Mouse (Mus musculus) heart, embryonic 13.5 days (tissue): ENCODE results near the gene Acsf3. TPM values are rescaled to one million over a fixed set of nuclear protein-coding genes. Genes with fewer than 3 reads are reported as not detected.

ENCODE experiments used
- ATAC-seq: fragments of 200-750 bp; cut with Nextera tagmentation; 2 replicates; pipeline ENCODE4 v1.8.0; 2017; ENCODE audit warnings: moderate TSS enrichment; ENCODE audit not compliant: insufficient number of reproducible peaks, low FRiP score, low TSS enrichment; ENCODE audit errors: extremely low read depth
- H3K27ac ChIP-seq: fragments of 300-500 bp; sonication (generic); replicated peaks from 2 replicates; pipeline ENCODE4 v1.5.1; 2015; ENCODE audit warnings: moderate library complexity, mild to moderate bottlenecking, inconsistent platforms
- H3K27me3 ChIP-seq: fragments of 300-500 bp; sonication (generic); replicated peaks from 2 replicates; pipeline ENCODE4 v1.6.1; 2015; ENCODE audit warnings: mild to moderate bottlenecking, inconsistent platforms
- H3K36me3 ChIP-seq: fragments of 300-500 bp; sonication (generic); 2 replicates; pipeline ENCODE4 v1.6.1; 2015; ENCODE audit warnings: mild to moderate bottlenecking, inconsistent platforms
- H3K4me1 ChIP-seq: fragments of 300-500 bp; sonication (generic); 2 replicates; pipeline ENCODE4 v1.6.1; 2015; ENCODE audit warnings: inconsistent platforms
- H3K4me2 ChIP-seq: fragments of 300-500 bp; sonication (generic); 2 replicates; pipeline ENCODE4 v1.6.1; 2015; ENCODE audit warnings: inconsistent platforms, mild to moderate bottlenecking, moderate library complexity
- H3K4me3 ChIP-seq: fragments of 300-500 bp; sonication (generic); 2 replicates; pipeline ENCODE4 v1.5.1; 2015; ENCODE audit warnings: moderate library complexity, mild to moderate bottlenecking, inconsistent platforms
- H3K9ac ChIP-seq: fragments of 300-500 bp; sonication (generic); 2 replicates; pipeline ENCODE4 v1.6.1; 2015; ENCODE audit warnings: inconsistent platforms, mild to moderate bottlenecking, moderate library complexity
- H3K9me3 ChIP-seq: fragments of 300-500 bp; sonication (generic); 2 replicates; pipeline ENCODE4 v1.6.1; 2016; ENCODE audit warnings: inconsistent platforms
- WGBS: fragments of 180-500 bp; shearing (Covaris S2); methylation state at CpG from one replicate; pipeline ENCODE4 v1.1.7; 2015; ENCODE audit warnings: mixed read lengths; 5-methylcytosine and 5-hydroxymethylcytosine counted together
- polyA plus RNA-seq: library from polyadenylated mRNA; unstranded; fragments of >200 nt; fragmentation: Nextera tagmentation; extraction: Ambion mirVana; gene quantifications from 2 replicates; pipeline ENCODE4 v1.2.1, GENCODE M21; 2015

The Acsf3 gene
- polyA plus RNA-seq, 1 experiment from 2014 or later, result 15.4 TPM

- no peaks in the 10 kb centered on the region for H3K4me1 ChIP-seq
- H3K9me3 ChIP-seq, result no peaks in the 10 kb centered on the region
- no peaks in the 10 kb centered on the region for H3K36me3 ChIP-seq
- 36% methylated on average over 17 of the region's 17 CpGs for WGBS
- H3K4me3 ChIP-seq, result no peak overlapping the region
- peaks cover 99% of the 10 kb centered on the region for H3K27me3 ChIP-seq
- no peak overlapping the region for H3K9ac ChIP-seq
- no peak for ATAC-seq
- H3K27ac ChIP-seq, result no peak overlapping the region
- no peak overlapping the region for H3K4me2 ChIP-seq
Observed at GRCm38 (mm10) chr8:122745022-122745749, 30.1 kb upstream of the Acsf3 start.

GRCm38 (mm10) chr8:122745750-122746275, 29.5 kb upstream of the Acsf3 start:
- no peaks in the 10 kb centered on the region for H3K36me3 ChIP-seq
- H3K4me1 ChIP-seq, result no peaks in the 10 kb centered on the region
- H3K27me3 ChIP-seq, result peaks cover 99% of the 10 kb centered on the region
- H3K4me3 ChIP-seq, result no peak overlapping the region
- H3K9ac ChIP-seq, result no peak overlapping the region
- WGBS, result 16% methylated on average over 16 of the region's 16 CpGs
- no peaks in the 10 kb centered on the region for H3K9me3 ChIP-seq
- H3K4me2 ChIP-seq, result no peak overlapping the region
- no peak for ATAC-seq
- H3K27ac ChIP-seq, result no peak overlapping the region

GRCm38 (mm10) chr8:122746439-122746838, 28.8 kb upstream of the Acsf3 start:
- no peak for ATAC-seq
- Histone ChIP-seq H3K27ac (no peak overlapping the region), H3K9me3 (no peaks in the 10 kb centered on the region), H3K9ac (no peak overlapping the region), H3K36me3 (no peaks in the 10 kb centered on the region), H3K27me3 (peaks cover 99% of the 10 kb centered on the region), H3K4me1 (no peaks in the 10 kb centered on the region), H3K4me2 (no peak overlapping the region), H3K4me3 (no peak overlapping the region)
- 40% methylated on average over 7 of the region's 7 CpGs for WGBS

GRCm38 (mm10) chr8:122747825-122748224, 27.5 kb upstream of the Acsf3 start:
- WGBS, result 90% methylated on average over 1 of the region's 1 CpGs
- H3K27ac ChIP-seq, result no peak overlapping the region
- no peak overlapping the region for H3K4me3 ChIP-seq
- H3K4me1 ChIP-seq, result no peaks in the 10 kb centered on the region
- no peak for ATAC-seq
- no peak overlapping the region for H3K4me2 ChIP-seq
- H3K27me3 ChIP-seq, result peaks cover 99% of the 10 kb centered on the region
- no peaks in the 10 kb centered on the region for H3K9me3 ChIP-seq
- no peaks in the 10 kb centered on the region for H3K36me3 ChIP-seq
- no peak overlapping the region for H3K9ac ChIP-seq

GRCm38 (mm10) chr8:122749333-122749958, 25.8 kb upstream of the Acsf3 start:
- no peak overlapping the region for H3K4me3 ChIP-seq
- 58% methylated on average over 6 of the region's 6 CpGs for WGBS
- peaks cover 99% of the 10 kb centered on the region for H3K27me3 ChIP-seq
- no peaks in the 10 kb centered on the region for H3K36me3 ChIP-seq
- no peaks in the 10 kb centered on the region for H3K9me3 ChIP-seq
- no peak overlapping the region for H3K9ac ChIP-seq
- H3K27ac ChIP-seq, result no peak overlapping the region
- H3K4me2 ChIP-seq, result no peak overlapping the region
- no peaks in the 10 kb centered on the region for H3K4me1 ChIP-seq
- ATAC-seq, result no peak

GRCm38 (mm10) chr8:122751342-122751741, 23.9 kb upstream of the Acsf3 start:
- peaks cover 93% of the 10 kb centered on the region for H3K27me3 ChIP-seq
- 76% methylated on average over 5 of the region's 5 CpGs for WGBS
- H3K9me3 ChIP-seq, result no peaks in the 10 kb centered on the region
- no peak overlapping the region for H3K4me3 ChIP-seq
- no peak for ATAC-seq
- no peak overlapping the region for H3K9ac ChIP-seq
- H3K4me2 ChIP-seq, result no peak overlapping the region
- no peaks in the 10 kb centered on the region for H3K36me3 ChIP-seq
- no peak overlapping the region for H3K27ac ChIP-seq
- H3K4me1 ChIP-seq, result no peaks in the 10 kb centered on the region

GRCm38 (mm10) chr8:122752111-122752721, 23.1 kb upstream of the Acsf3 start:
- no peaks in the 10 kb centered on the region for H3K9me3 ChIP-seq
- H3K9ac ChIP-seq, result no peak overlapping the region
- no peak overlapping the region for H3K4me2 ChIP-seq
- no peak overlapping the region for H3K4me3 ChIP-seq
- H3K36me3 ChIP-seq, result no peaks in the 10 kb centered on the region
- no peaks in the 10 kb centered on the region for H3K4me1 ChIP-seq
- H3K27ac ChIP-seq, result no peak overlapping the region
- WGBS, result 78% methylated on average over 26 of the region's 29 CpGs
- ATAC-seq, result no peak
- H3K27me3 ChIP-seq, result peaks cover 93% of the 10 kb centered on the region

GRCm38 (mm10) chr8:122758597-122758996, 16.7 kb upstream of the Acsf3 start:
- Histone ChIP-seq H3K27me3 (peaks cover 81% of the 10 kb centered on the region), H3K9ac (no peak overlapping the region), H3K9me3 (no peaks in the 10 kb centered on the region), H3K36me3 (no peaks in the 10 kb centered on the region), H3K4me1 (peaks cover 8% of the 10 kb centered on the region), H3K4me3 (no peak overlapping the region), H3K27ac (no peak overlapping the region), H3K4me2 (no peak overlapping the region)
- ATAC-seq, result no peak

- H3K27me3 ChIP-seq, result peaks cover 80% of the 10 kb centered on the region
- H3K36me3 ChIP-seq, result no peaks in the 10 kb centered on the region
- no peak overlapping the region for H3K4me2 ChIP-seq
- H3K27ac ChIP-seq, result no peak overlapping the region
- 72% methylated on average over 7 of the region's 7 CpGs for WGBS
- no peak overlapping the region for H3K4me3 ChIP-seq
- no peaks in the 10 kb centered on the region for H3K9me3 ChIP-seq
- H3K9ac ChIP-seq, result no peak overlapping the region
- no peak for ATAC-seq
- peaks cover 8% of the 10 kb centered on the region for H3K4me1 ChIP-seq
Observed at GRCm38 (mm10) chr8:122760116-122760515, 15.2 kb upstream of the Acsf3 start.

- no peaks in the 10 kb centered on the region for H3K36me3 ChIP-seq
- ATAC-seq, result no peak
- no peak overlapping the region for H3K4me3 ChIP-seq
- H3K27me3 ChIP-seq, result peaks cover 80% of the 10 kb centered on the region
- H3K9ac ChIP-seq, result no peak overlapping the region
- H3K4me2 ChIP-seq, result no peak overlapping the region
- H3K27ac ChIP-seq, result no peak overlapping the region
- H3K9me3 ChIP-seq, result no peaks in the 10 kb centered on the region
- 64% methylated on average over 6 of the region's 6 CpGs for WGBS
- peaks cover 8% of the 10 kb centered on the region for H3K4me1 ChIP-seq
Observed at GRCm38 (mm10) chr8:122761109-122761508, 14.2 kb upstream of the Acsf3 start.

GRCm38 (mm10) chr8:122762731-122763266, 12.5 kb upstream of the Acsf3 start:
- H3K4me1 ChIP-seq, result peaks cover 8% of the 10 kb centered on the region
- ATAC-seq, result no peak
- 38% methylated on average over 12 of the region's 12 CpGs for WGBS
- peaks cover 82% of the 10 kb centered on the region for H3K27me3 ChIP-seq
- H3K4me2 ChIP-seq, result no peak overlapping the region
- no peak overlapping the region for H3K9ac ChIP-seq
- H3K4me3 ChIP-seq, result no peak overlapping the region
- H3K9me3 ChIP-seq, result no peaks in the 10 kb centered on the region
- H3K27ac ChIP-seq, result no peak overlapping the region
- no peaks in the 10 kb centered on the region for H3K36me3 ChIP-seq
